Mouse (Mus musculus) embryonic facial prominence, embryonic 10.5 days (tissue): ENCODE measurements at regions not wholly inside any gene's neighbourhood (a gene's known extent, or its start where the extent isn't known, plus 50 kb on each side); places are given as distances from the start of the nearest gene placed in this dataset.

Experiments
- DNase-seq: peaks from one replicate; pipeline ENCODE4 v3.0.0-alpha.2; 2017; ENCODE audit warnings: low spot score
- H3K27ac ChIP-seq: fragments of 300-500 bp; sonication (generic); replicated peaks from 2 replicates; pipeline ENCODE4 v1.5.1; 2016; ENCODE audit warnings: mild to moderate bottlenecking
- H3K27me3 ChIP-seq: fragments of 300-500 bp; sonication (generic); replicated peaks from 2 replicates; pipeline ENCODE4 v1.6.1; 2016; ENCODE audit warnings: low read depth, mild to moderate bottlenecking; ENCODE audit not compliant: poor library complexity, severe bottlenecking
- H3K36me3 ChIP-seq: fragments of 300-500 bp; sonication (generic); replicated peaks from 2 replicates; pipeline ENCODE4 v1.6.1; 2016; ENCODE audit warnings: mild to moderate bottlenecking, moderate library complexity
- H3K4me1 ChIP-seq: fragments of 300-500 bp; sonication (generic); 2 replicates; pipeline ENCODE4 v1.6.1; 2016
- H3K4me3 ChIP-seq: fragments of 300-500 bp; sonication (generic); 2 replicates; pipeline ENCODE4 v1.5.1; 2016; ENCODE audit warnings: mild to moderate bottlenecking, moderate library complexity
- H3K9me3 ChIP-seq: fragments of 300-500 bp; sonication (generic); 2 replicates; pipeline ENCODE4 v1.6.1; 2016; ENCODE audit warnings: mild to moderate bottlenecking
- WGBS: fragments of 180-500 bp; shearing (Covaris S2); methylation state at CpG from one replicate; pipeline ENCODE4 v1.1.7; 2016; 5-methylcytosine and 5-hydroxymethylcytosine counted together

GRCm38 (mm10) chr1:168012069-168012468 lies 323.0 kb downstream of the Lmx1a start:
- 89% methylated on average over 4 of the region's 4 CpGs for WGBS
- no peak overlapping the region for H3K27ac ChIP-seq
- no peaks in the 10 kb centered on the region for H3K4me1 ChIP-seq
- no peaks in the 10 kb centered on the region for H3K9me3 ChIP-seq
- H3K27me3 ChIP-seq, result no peaks in the 10 kb centered on the region
- no peaks in the 10 kb centered on the region for H3K36me3 ChIP-seq
- no peak for DNase-seq
- no peak overlapping the region for H3K4me3 ChIP-seq

GRCm38 (mm10) chr1:168012611-168013010 lies 323.6 kb downstream of the Lmx1a start:
- no peaks in the 10 kb centered on the region for H3K36me3 ChIP-seq
- WGBS, result 88% methylated on average over 5 of the region's 5 CpGs
- no peaks in the 10 kb centered on the region for H3K9me3 ChIP-seq
- H3K4me1 ChIP-seq, result no peaks in the 10 kb centered on the region
- no peaks in the 10 kb centered on the region for H3K27me3 ChIP-seq
- no peak overlapping the region for H3K4me3 ChIP-seq
- DNase-seq, result no peak
- H3K27ac ChIP-seq, result no peak overlapping the region

GRCm38 (mm10) chr1:168016375-168016890 lies 327.4 kb downstream of the Lmx1a start:
- WGBS, result 86% methylated on average over 5 of the region's 5 CpGs
- Histone ChIP-seq H3K9me3 (no peaks in the 10 kb centered on the region), H3K27ac (no peak overlapping the region), H3K36me3 (no peaks in the 10 kb centered on the region), H3K4me1 (no peaks in the 10 kb centered on the region), H3K27me3 (no peaks in the 10 kb centered on the region), H3K4me3 (no peak overlapping the region)
- no peak for DNase-seq

DNA sequence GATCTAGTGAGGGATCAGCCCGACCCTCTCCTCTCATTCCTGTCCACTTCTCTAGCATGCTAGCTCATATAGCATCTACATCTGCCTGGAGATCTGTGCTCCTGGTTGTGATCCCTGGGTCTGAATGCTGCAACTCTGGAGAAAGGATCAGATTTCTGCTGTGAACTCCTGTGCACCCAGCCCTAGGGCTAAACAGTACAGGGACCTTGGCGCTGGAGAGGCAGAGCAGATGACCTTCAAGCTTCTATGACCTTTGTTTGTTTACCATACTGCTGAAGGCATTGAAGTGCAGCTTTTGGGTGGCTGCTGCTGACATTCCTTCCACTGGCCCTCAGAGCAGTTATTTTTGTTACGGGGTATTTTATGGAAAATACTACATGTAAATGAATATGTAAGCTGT lies 337.4 kb downstream of the Lmx1a start:
- H3K9me3 ChIP-seq, result no peaks in the 10 kb centered on the region
- 40% methylated on average over 3 of the region's 3 CpGs for WGBS
- no peaks in the 10 kb centered on the region for H3K27me3 ChIP-seq
- H3K4me3 ChIP-seq, result no peak overlapping the region
- DNase-seq, result peak; percentile 46
- H3K27ac ChIP-seq, result peak overlapping the region; percentile 57
- H3K36me3 ChIP-seq, result no peaks in the 10 kb centered on the region
- peaks cover 14% of the 10 kb centered on the region for H3K4me1 ChIP-seq

DNA sequence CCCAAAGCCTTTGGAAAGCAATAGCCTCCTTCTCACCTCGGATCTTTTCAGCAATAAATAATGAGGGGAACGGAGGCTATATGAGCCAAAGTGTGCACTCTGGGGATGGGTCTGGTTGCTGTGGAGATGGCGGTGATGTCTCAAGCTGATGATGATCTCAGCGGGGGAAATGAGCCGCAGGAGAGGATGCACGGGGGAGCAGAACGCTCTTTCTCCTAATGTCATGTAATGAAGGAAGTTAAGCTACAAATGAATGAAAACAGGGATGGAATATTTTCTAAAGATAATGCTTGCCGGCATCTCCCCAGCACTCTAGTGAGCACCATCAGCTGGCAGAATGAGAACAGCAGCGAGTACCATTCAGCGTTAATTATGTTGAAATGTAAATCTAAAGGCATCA lies 355.7 kb downstream of the Lmx1a start:
- no peak overlapping the region for H3K27ac ChIP-seq
- H3K27me3 ChIP-seq, result no peaks in the 10 kb centered on the region
- H3K4me3 ChIP-seq, result no peak overlapping the region
- no peaks in the 10 kb centered on the region for H3K4me1 ChIP-seq
- H3K36me3 ChIP-seq, result no peaks in the 10 kb centered on the region
- H3K9me3 ChIP-seq, result no peaks in the 10 kb centered on the region
- WGBS, result 84% methylated on average over 10 of the region's 10 CpGs
- no peak for DNase-seq

- H3K27ac ChIP-seq, result no peak overlapping the region
- H3K27me3 ChIP-seq, result no peaks in the 10 kb centered on the region
- H3K4me1 ChIP-seq, result no peaks in the 10 kb centered on the region
- no peaks in the 10 kb centered on the region for H3K9me3 ChIP-seq
- WGBS, result 82% methylated on average over 7 of the region's 7 CpGs
- no peak for DNase-seq
- H3K4me3 ChIP-seq, result no peak overlapping the region
- H3K36me3 ChIP-seq, result no peaks in the 10 kb centered on the region
Observed at GRCm38 (mm10) chr1:168046347-168046746, 357.3 kb downstream of the Lmx1a start.

DNA sequence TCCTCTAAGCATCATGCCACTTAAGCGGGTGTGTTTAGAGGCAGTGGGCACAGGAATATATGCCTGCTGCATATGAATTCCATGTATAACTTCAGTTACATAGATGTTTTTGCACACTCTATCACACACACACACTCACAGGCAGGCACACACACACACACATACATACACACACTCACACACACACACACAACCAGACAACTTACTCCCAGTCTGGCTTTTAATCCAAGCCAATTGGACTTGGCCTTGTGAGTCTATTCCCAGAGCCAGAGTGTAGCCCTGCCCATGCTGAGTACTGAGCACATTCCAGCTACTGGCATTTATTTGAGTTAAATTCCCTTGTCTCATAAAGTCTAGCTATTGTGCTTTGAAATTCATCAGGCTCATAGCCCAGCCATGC lies 357.7 kb downstream of the Lmx1a start:
- Histone ChIP-seq H3K4me1 (no peaks in the 10 kb centered on the region), H3K9me3 (no peaks in the 10 kb centered on the region), H3K27ac (no peak overlapping the region), H3K27me3 (no peaks in the 10 kb centered on the region), H3K36me3 (no peaks in the 10 kb centered on the region), H3K4me3 (no peak overlapping the region)
- WGBS, result 98% methylated on average over 1 of the region's 1 CpGs
- no peak for DNase-seq

- Histone ChIP-seq H3K36me3 (no peaks in the 10 kb centered on the region), H3K9me3 (no peaks in the 10 kb centered on the region), H3K27me3 (no peaks in the 10 kb centered on the region), H3K4me3 (no peak overlapping the region), H3K27ac (no peak overlapping the region), H3K4me1 (no peaks in the 10 kb centered on the region)
- WGBS, result 89% methylated on average over 3 of the region's 3 CpGs
- DNase-seq, result no peak
Observed at GRCm38 (mm10) chr1:168049965-168050364, 360.9 kb downstream of the Lmx1a start.

DNA sequence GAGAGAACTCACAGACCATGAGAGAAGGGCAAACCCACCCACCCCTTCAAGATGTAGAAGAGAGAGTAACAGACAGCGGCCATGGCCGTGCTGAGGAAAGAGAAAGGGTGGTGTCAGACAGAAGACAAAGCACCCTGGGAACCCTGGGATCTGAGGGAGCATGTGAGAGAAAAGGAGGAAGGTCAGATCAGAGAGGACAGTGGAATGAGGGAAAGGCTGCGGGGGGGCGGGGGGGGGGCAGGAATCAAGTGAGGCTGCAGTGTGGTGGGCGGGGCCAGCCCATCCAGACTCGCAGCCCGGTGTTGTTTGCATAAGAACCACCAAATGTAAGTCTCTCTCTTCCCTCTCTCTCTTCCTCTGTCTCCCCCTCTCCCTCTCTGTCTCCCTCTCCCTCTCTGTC lies 367.4 kb downstream of the Lmx1a start:
- Histone ChIP-seq H3K27me3 (no peaks in the 10 kb centered on the region), H3K36me3 (no peaks in the 10 kb centered on the region), H3K27ac (peak overlapping the region; percentile 40; the same call in 1 of the 2 replicates), H3K4me1 (peaks cover 6% of the 10 kb centered on the region), H3K9me3 (no peaks in the 10 kb centered on the region), H3K4me3 (0 out of 2 replicates have a peak overlapping the region, but pooled peaks have one; percentile 36)
- DNase-seq, result peak; percentile 28
- WGBS, result 8% methylated on average over 7 of the region's 7 CpGs

DNA sequence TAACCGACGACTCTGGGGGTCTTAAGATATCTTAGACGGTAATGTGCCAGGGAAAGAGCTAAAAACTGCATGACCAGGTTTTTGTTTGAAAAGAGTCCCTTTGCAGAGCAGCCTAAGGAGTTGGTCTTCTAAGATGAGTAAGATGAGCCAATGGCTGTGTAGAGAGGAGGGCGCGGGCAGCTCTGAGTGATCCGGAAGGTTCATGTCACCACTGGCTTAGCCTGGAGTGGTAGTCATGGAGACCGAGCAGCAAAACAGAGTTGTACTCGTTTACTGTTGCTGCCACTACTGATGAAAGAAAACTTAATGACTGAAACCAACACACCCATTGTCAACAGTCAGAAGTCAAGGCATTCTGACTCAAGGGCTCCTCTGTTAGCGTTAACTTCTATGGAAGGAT lies 368.4 kb downstream of the Lmx1a start:
- WGBS, result 81% methylated on average over 9 of the region's 9 CpGs
- no peaks in the 10 kb centered on the region for H3K27me3 ChIP-seq
- H3K4me1 ChIP-seq, result peaks cover 6% of the 10 kb centered on the region
- H3K36me3 ChIP-seq, result no peaks in the 10 kb centered on the region
- no peak overlapping the region for H3K27ac ChIP-seq
- no peak overlapping the region for H3K4me3 ChIP-seq
- H3K9me3 ChIP-seq, result no peaks in the 10 kb centered on the region
- peak; percentile 14 for DNase-seq

DNA sequence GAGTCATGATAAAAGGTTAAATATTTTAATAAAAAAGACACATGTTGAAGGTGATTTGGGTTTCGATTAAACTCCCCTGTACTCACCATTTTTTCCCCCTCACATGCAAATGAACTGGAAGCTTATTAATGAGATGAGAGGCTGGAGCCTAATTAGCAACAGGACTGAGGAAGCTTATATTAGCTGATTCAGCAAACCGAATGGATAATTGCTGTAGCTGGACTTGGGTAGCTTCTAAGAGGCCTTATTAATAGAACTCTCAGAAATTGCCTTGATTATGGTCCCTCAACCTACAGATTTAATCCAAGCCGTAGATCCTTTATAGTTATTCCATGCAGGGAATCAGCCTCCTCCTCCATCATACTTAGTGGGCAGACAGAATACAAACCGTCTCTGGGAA lies 369.7 kb downstream of the Lmx1a start:
- peaks cover 6% of the 10 kb centered on the region for H3K4me1 ChIP-seq
- no peak overlapping the region for H3K4me3 ChIP-seq
- DNase-seq, result no peak
- no peaks in the 10 kb centered on the region for H3K36me3 ChIP-seq
- no peaks in the 10 kb centered on the region for H3K9me3 ChIP-seq
- no peak overlapping the region for H3K27ac ChIP-seq
- WGBS, result 85% methylated on average over 4 of the region's 4 CpGs
- H3K27me3 ChIP-seq, result no peaks in the 10 kb centered on the region

- Histone ChIP-seq H3K4me1 (no peaks in the 10 kb centered on the region), H3K9me3 (no peaks in the 10 kb centered on the region), H3K27ac (no peak overlapping the region), H3K27me3 (no peaks in the 10 kb centered on the region), H3K4me3 (no peak overlapping the region), H3K36me3 (no peaks in the 10 kb centered on the region)
- no peak for DNase-seq
- WGBS, result 81% methylated on average over 7 of the region's 7 CpGs
Observed at GRCm38 (mm10) chr1:168064065-168064664, 367.9 kb downstream of the Pbx1 start.

DNA sequence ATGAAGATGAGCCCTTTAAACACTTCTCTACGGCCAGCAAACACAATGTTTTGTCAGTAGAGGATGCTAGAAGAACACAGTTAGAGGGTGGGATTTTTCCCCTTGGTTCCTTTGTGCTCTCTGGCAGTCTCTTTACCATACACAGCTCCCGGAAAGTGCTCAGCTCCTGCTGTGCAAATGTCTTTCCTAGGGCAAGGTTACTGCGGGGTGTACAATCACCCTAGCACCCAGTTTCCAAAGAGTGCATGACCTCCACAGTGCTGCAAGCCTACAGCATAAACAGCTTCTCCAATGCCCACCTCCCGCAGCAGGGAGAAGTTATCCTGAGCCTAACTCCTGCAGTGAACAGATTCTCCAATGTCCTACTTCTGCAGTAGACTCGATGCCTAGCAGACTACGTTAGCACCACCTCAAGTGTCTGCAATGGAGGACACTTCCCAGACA lies 366.4 kb downstream of the Pbx1 start:
- Histone ChIP-seq H3K4me1 (no peaks in the 10 kb centered on the region), H3K4me3 (no peak overlapping the region), H3K27ac (no peak overlapping the region), H3K36me3 (no peaks in the 10 kb centered on the region), H3K27me3 (no peaks in the 10 kb centered on the region), H3K9me3 (no peaks in the 10 kb centered on the region)
- DNase-seq, result no peak
- WGBS, result 50% methylated on average over 6 of the region's 6 CpGs
